Mouse (Mus musculus) forebrain, embryonic 11.5 days (tissue): ENCODE measurements around the gene H2-T3. TPM values are rescaled to one million over a fixed set of nuclear protein-coding genes. Genes with fewer than 3 reads are reported as not detected.
"Not testable (repeated sequence)": the region's sequence is repeated elsewhere in the genome, so short reads cannot be mapped to it uniquely, and the experiment has no call there.

Source experiments
- ATAC-seq: fragments of 200-750 bp; cut with Nextera tagmentation; replicated peaks from 2 replicates; pipeline ENCODE4 v1.8.0; 2017; ENCODE audit warnings: moderate TSS enrichment; ENCODE audit not compliant: low FRiP score
- DNase-seq: peaks from one replicate; pipeline ENCODE4 v3.0.0-alpha.2; 2017; ENCODE audit warnings: low spot score
- H3K27ac ChIP-seq: fragments of 300-500 bp; sonication (generic); 2 replicates; pipeline ENCODE4 v1.5.1; 2014; ENCODE audit warnings: low read depth, low read length
- H3K27me3 ChIP-seq: fragments of 300-500 bp; sonication (generic); 2 replicates; pipeline ENCODE4 v1.6.1; 2014; ENCODE audit warnings: mild to moderate bottlenecking, low read length, mixed read lengths; ENCODE audit not compliant: control insufficient read depth, insufficient read depth
- H3K36me3 ChIP-seq: fragments of 300-500 bp; sonication (generic); 2 replicates; pipeline ENCODE4 v1.6.1; 2014; ENCODE audit warnings: mild to moderate bottlenecking, low read length, moderate library complexity, mixed read lengths; ENCODE audit not compliant: control insufficient read depth, insufficient read depth
- H3K4me1 ChIP-seq: fragments of 300-500 bp; sonication (generic); replicated peaks from 2 replicates; pipeline ENCODE4 v1.6.1; 2014; ENCODE audit warnings: low read length, mixed read lengths; ENCODE audit not compliant: control insufficient read depth, insufficient read depth
- H3K4me2 ChIP-seq: fragments of 300-500 bp; sonication (generic); 2 replicates; pipeline ENCODE4 v1.6.1; 2014; ENCODE audit warnings: low read depth, mild to moderate bottlenecking, low read length, moderate library complexity, mixed read lengths; ENCODE audit not compliant: severe bottlenecking
- H3K4me3 ChIP-seq: fragments of 300-500 bp; sonication (generic); 2 replicates; pipeline ENCODE4 v1.5.1; 2014; ENCODE audit warnings: low read depth, low read length
- H3K9ac ChIP-seq: fragments of 300-500 bp; sonication (generic); 2 replicates; pipeline ENCODE4 v1.6.1; 2014; ENCODE audit warnings: low read length
- H3K9me3 ChIP-seq: fragments of 300-500 bp; sonication (generic); 2 replicates; pipeline ENCODE4 v1.6.1; 2016; ENCODE audit warnings: low read length, mixed read lengths; ENCODE audit not compliant: control insufficient read depth
- WGBS: fragments of 180-500 bp; shearing (Covaris S2); extraction: QIAGEN DNeasy Blood & Tissue Kit; methylation state at CpG from one replicate; pipeline ENCODE4 v1.1.7; 2014; 5-methylcytosine and 5-hydroxymethylcytosine counted together
- polyA plus RNA-seq: library from polyadenylated mRNA; unstranded; fragments of >200 nt; fragmentation: Nextera tagmentation; extraction: Ambion mirVana; gene quantifications from 2 replicates; pipeline ENCODE4 v1.2.1, GENCODE M21; 2014

The H2-T3 gene
- polyA plus RNA-seq, 1 experiment from 2014 or later: not detected

- not testable (repeated sequence) for DNase-seq, H3K27ac ChIP-seq, H3K36me3 ChIP-seq, H3K9ac ChIP-seq, ATAC-seq, H3K4me2 ChIP-seq, H3K4me3 ChIP-seq, H3K4me1 ChIP-seq, H3K9me3 ChIP-seq
- no CpG with 5 or more reads among the region's 1 CpGs for WGBS
- H3K27me3 ChIP-seq: peaks cover 47% of the 10 kb centered on the region
Observed at GRCm38 (mm10) chr17:36169094-36169493, 21.0 kb downstream of the H2-T3 start.

GRCm38 (mm10) chr17:36168039-36168652 is 21.9 kb downstream of the H2-T3 start, which contains the start of gene Gm8909:
Gene Gm8909 (minus strand): TSS chr17:36168537.
- Histone ChIP-seq H3K27me3 (peaks cover 53% of the 10 kb centered on the region), H3K9me3 (no peaks in the 10 kb centered on the region), H3K27ac (no peak within 1 kb of the TSS), H3K9ac (no peak within 1 kb of the TSS), H3K4me3 (peak within 1 kb of the TSS; percentile 17; the same call in 1 of the 2 replicates), H3K4me2 (peak within 1 kb of the TSS; percentile 3; the same call in 1 of the 2 replicates), H3K4me1 (no peaks in the 10 kb centered on the region), H3K36me3 (no peaks in the 10 kb centered on the region)
- ATAC-seq (no peak), DNase-seq (no peak)
- WGBS: 3% methylated on average over 59 of the region's 63 CpGs

GRCm38 (mm10) chr17:36167306-36168038 is 22.6 kb downstream of the H2-T3 start:
- no peak for ATAC-seq
- Histone ChIP-seq H3K9me3 (no peaks in the 10 kb centered on the region), H3K27ac (no peak overlapping the region), H3K9ac (no peak overlapping the region), H3K27me3 (peaks cover 56% of the 10 kb centered on the region), H3K4me3 (peak overlapping the region; percentile 17; the same call in 1 of the 2 replicates), H3K4me2 (peak overlapping the region; percentile 3; the same call in 1 of the 2 replicates), H3K36me3 (no peaks in the 10 kb centered on the region), H3K4me1 (no peaks in the 10 kb centered on the region)
- under 1% methylated on average over 49 of the region's 51 CpGs for WGBS
- DNase-seq: no peak

GRCm38 (mm10) chr17:36166901-36167300 is 23.2 kb downstream of the H2-T3 start:
- H3K9ac ChIP-seq, DNase-seq, H3K4me3 ChIP-seq, H3K9me3 ChIP-seq, H3K4me2 ChIP-seq, H3K36me3 ChIP-seq, ATAC-seq, H3K27ac ChIP-seq, H3K4me1 ChIP-seq: not testable (repeated sequence)
- H3K27me3 ChIP-seq: peaks cover 60% of the 10 kb centered on the region
- WGBS: 34% methylated on average over 2 of the region's 2 CpGs

GRCm38 (mm10) chr17:36161129-36162051 is 28.7 kb downstream of the H2-T3 start:
- peak; percentile 59 for DNase-seq
- Histone ChIP-seq H3K4me3 (no peak overlapping the region), H3K9ac (no peak overlapping the region), H3K9me3 (no peaks in the 10 kb centered on the region), H3K4me1 (0 out of 2 replicates have a peak, but pooled peaks cover 4% of the 10 kb centered on the region), H3K4me2 (0 out of 2 replicates have a peak overlapping the region, but pooled peaks have one; percentile 15), H3K27ac (no peak overlapping the region), H3K36me3 (no peaks in the 10 kb centered on the region), H3K27me3 (peaks cover 57% of the 10 kb centered on the region)
- no peak for ATAC-seq
- WGBS: 1% methylated on average over 55 of the region's 56 CpGs

GRCm38 (mm10) chr17:36158264-36158663 is 31.8 kb downstream of the H2-T3 start:
- H3K9me3 ChIP-seq, ATAC-seq, H3K4me3 ChIP-seq, DNase-seq, H3K36me3 ChIP-seq, H3K9ac ChIP-seq, H3K4me1 ChIP-seq, H3K27ac ChIP-seq: not testable (repeated sequence)
- WGBS: 6% methylated on average over 11 of the region's 11 CpGs
- H3K4me2 ChIP-seq: peak overlapping the region; percentile 46; the same call in 1 of the 2 replicates
- peaks cover 36% of the 10 kb centered on the region for H3K27me3 ChIP-seq

GRCm38 (mm10) chr17:36157782-36158181 is 32.3 kb downstream of the H2-T3 start:
- not testable (repeated sequence) for H3K27ac ChIP-seq, H3K4me1 ChIP-seq, H3K9ac ChIP-seq, H3K36me3 ChIP-seq, H3K9me3 ChIP-seq
- H3K4me3 ChIP-seq: peak overlapping the region; percentile 21
- peak overlapping the region; percentile 46; the same call in 1 of the 2 replicates for H3K4me2 ChIP-seq
- 0% methylated on average over 36 of the region's 36 CpGs for WGBS
- DNase-seq (peak; percentile 64), ATAC-seq (0 out of 2 replicates have a peak, but pooled peaks have one; percentile 46)
- peaks cover 34% of the 10 kb centered on the region for H3K27me3 ChIP-seq
